Mouse (Mus musculus) megakaryocyte, embryonic 14.5 days (primary cell): ENCODE measurements around the gene Pex3. TPM values are rescaled to one million over a fixed set of nuclear protein-coding genes. Genes with fewer than 3 reads are reported as not detected.
"Not testable (repeated sequence)": the region's sequence is repeated elsewhere in the genome, so short reads cannot be mapped to it uniquely, and the experiment has no call there.

Experiments
- H3K27me3 ChIP-seq: replicated peaks from 2 replicates; pipeline ENCODE3; 2012; ENCODE audit warnings: inconsistent platforms
- H3K36me3 ChIP-seq: replicated peaks from 2 replicates; pipeline ENCODE3; 2012; ENCODE audit warnings: low read length, inconsistent platforms, mixed read lengths
- H3K4me1 ChIP-seq: 2 replicates; pipeline ENCODE4 v1.6.1; 2012; ENCODE audit warnings: inconsistent platforms
- H3K4me3 ChIP-seq: replicated peaks from 2 replicates; pipeline ENCODE3; 2012; ENCODE audit warnings: moderate library complexity, mild to moderate bottlenecking, inconsistent platforms
- H3K9me3 ChIP-seq: 2 replicates; pipeline ENCODE4 v1.6.1; 2012; ENCODE audit warnings: inconsistent platforms
- FLI1 ChIP-seq: IDR thresholded peaks from 2 replicates; pipeline ENCODE4 v1.6.1; 2012; ENCODE audit warnings: low read length, inconsistent platforms, mixed read lengths
- GATA1 ChIP-seq: IDR thresholded peaks from 3 replicates; pipeline ENCODE4 v1.6.1; 2012; ENCODE audit warnings: mixed read lengths, low read length, inconsistent platforms, borderline replicate concordance
- polyA plus RNA-seq: library from polyadenylated mRNA; stranded (reverse); fragments of >175 nt; gene quantifications from 2 replicates; pipeline ENCODE4 v1.2.3, GENCODE M21; 2012; ENCODE audit warnings: low replicate concordance; ENCODE audit not compliant: insufficient read depth

Pex3 gene
- polyA plus RNA-seq, 1 experiment = 7.9 TPM

DNA sequence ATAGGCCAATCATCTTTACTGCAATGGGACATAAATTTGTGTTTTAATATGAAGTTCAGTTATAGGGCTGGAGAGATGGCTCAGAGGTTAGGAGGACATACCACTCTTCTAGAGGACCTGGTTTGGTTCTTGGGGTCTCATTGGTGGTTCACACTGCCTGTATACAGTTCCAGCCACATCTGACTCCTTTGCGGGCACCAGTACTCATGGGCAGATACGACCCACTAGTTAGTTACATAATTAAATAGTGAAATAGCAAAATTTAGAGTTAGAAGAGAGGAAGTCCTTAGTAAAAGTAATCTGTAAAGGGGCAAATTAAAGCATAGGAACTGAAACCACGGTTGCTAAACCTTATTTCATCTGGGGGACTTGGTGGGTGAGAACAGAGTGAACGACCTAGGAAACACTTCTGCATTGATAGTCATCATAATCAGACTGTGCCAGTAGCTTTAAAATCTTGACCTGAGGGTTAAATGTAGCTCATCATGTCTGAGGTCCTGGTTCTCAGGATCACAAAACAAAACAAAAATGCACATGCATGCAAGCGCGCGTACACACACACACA, 13.1 kb downstream of the Pex3 start:
- H3K27me3 ChIP-seq = no peaks in the 10 kb centered on the region
- H3K4me1 ChIP-seq = peaks cover 4% of the 10 kb centered on the region
- TF ChIP-seq FLI1 (no peak), GATA1 (no peak)
- H3K4me3 ChIP-seq = no peak overlapping the region
- no peaks in the 10 kb centered on the region for H3K9me3 ChIP-seq
- H3K36me3 ChIP-seq = peaks cover 61% of the 10 kb centered on the region

GRCm38 (mm10) chr10:13536706-13537105, 16.2 kb downstream of the Pex3 start:
- Histone ChIP-seq H3K36me3 (peaks cover 60% of the 10 kb centered on the region), H3K4me1 (peaks cover 4% of the 10 kb centered on the region), H3K4me3 (no peak overlapping the region), H3K27me3 (no peaks in the 10 kb centered on the region), H3K9me3 (no peaks in the 10 kb centered on the region)
- no peak for TF ChIP-seq FLI1
- TF ChIP-seq GATA1 = no peak

DNA sequence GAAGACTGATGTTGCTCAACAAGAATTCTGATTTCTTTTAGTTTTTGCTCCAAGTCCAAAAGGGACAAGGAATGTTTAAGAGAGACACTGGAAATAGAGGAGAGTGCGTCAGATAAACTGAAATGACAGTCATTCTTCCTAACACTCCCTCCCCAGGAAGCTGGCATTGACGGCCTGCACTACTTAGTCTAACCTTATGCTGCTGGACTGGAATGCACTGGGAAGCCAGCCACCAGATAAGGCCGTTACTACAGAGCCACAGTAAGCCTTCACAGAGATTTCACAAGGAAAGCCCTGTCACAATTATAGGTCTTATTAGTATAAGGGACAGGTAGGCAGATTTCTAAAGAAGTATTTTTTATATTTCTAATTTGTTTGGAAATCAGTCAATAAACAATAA, 18.2 kb downstream of the Pex3 start:
- Histone ChIP-seq H3K36me3 (peaks cover 61% of the 10 kb centered on the region), H3K4me1 (peaks cover 4% of the 10 kb centered on the region), H3K9me3 (no peaks in the 10 kb centered on the region), H3K4me3 (no peak overlapping the region), H3K27me3 (no peaks in the 10 kb centered on the region)
- TF ChIP-seq GATA1 = no peak
- TF ChIP-seq FLI1 = no peak

- no peak for TF ChIP-seq FLI1
- no peak for TF ChIP-seq GATA1
- H3K27me3 ChIP-seq = no peaks in the 10 kb centered on the region
- peaks cover 54% of the 10 kb centered on the region for H3K36me3 ChIP-seq
- no peaks in the 10 kb centered on the region for H3K9me3 ChIP-seq
- no peak overlapping the region for H3K4me3 ChIP-seq
- H3K4me1 ChIP-seq = peaks cover 4% of the 10 kb centered on the region
Observed at GRCm38 (mm10) chr10:13528155-13528554, 24.8 kb downstream of the Pex3 start.

- Histone ChIP-seq H3K36me3 (peaks cover 14% of the 10 kb centered on the region), H3K9me3 (no peaks in the 10 kb centered on the region), H3K27me3 (no peaks in the 10 kb centered on the region), H3K4me3 (no peak overlapping the region), H3K4me1 (peaks cover 8% of the 10 kb centered on the region)
- no peak for TF ChIP-seq FLI1
- TF ChIP-seq GATA1 = no peak
Observed at GRCm38 (mm10) chr10:13521857-13522256, 31.1 kb downstream of the Pex3 start.

- peak overlapping the region; percentile 23 for H3K4me3 ChIP-seq
Observed at GRCm38 (mm10) chr10:13502371-13502770, 50.6 kb downstream of the Pex3 start.

DNA sequence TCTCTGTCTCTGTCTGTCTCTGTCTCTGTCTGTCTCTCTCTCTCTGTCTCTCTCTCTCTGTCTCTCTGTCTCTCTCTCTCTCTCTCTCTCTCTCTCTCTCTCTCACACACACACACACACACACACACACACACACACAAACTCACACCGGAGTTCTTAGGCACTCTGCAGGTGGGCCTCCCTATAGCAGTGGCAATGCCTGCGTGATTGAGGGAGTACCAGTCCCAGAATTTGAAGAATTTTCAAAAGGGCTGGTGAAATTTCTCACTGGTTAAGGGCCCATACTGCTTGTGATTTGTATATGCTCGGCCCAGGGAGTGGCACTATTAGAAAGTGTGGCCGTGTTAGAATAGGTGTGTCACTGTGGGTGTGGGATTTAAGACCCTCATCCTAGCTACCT, 51.4 kb downstream of the Pex3 start:
- H3K27me3 ChIP-seq, H3K9me3 ChIP-seq: not testable (repeated sequence)
- peaks cover 43% of the 10 kb centered on the region for H3K4me1 ChIP-seq
- peak overlapping the region; percentile 93 for H3K4me3 ChIP-seq
- peaks cover 36% of the 10 kb centered on the region for H3K36me3 ChIP-seq

More at GRCm38 (mm10) chr10:13502371-13502770, 50.6 kb downstream of the Pex3 start:
- Histone ChIP-seq H3K4me1 (peaks cover 43% of the 10 kb centered on the region), H3K27me3 (no peaks in the 10 kb centered on the region), H3K9me3 (no peaks in the 10 kb centered on the region), H3K36me3 (peaks cover 41% of the 10 kb centered on the region)
- TF ChIP-seq FLI1 = no peak
- no peak for TF ChIP-seq GATA1

DNA sequence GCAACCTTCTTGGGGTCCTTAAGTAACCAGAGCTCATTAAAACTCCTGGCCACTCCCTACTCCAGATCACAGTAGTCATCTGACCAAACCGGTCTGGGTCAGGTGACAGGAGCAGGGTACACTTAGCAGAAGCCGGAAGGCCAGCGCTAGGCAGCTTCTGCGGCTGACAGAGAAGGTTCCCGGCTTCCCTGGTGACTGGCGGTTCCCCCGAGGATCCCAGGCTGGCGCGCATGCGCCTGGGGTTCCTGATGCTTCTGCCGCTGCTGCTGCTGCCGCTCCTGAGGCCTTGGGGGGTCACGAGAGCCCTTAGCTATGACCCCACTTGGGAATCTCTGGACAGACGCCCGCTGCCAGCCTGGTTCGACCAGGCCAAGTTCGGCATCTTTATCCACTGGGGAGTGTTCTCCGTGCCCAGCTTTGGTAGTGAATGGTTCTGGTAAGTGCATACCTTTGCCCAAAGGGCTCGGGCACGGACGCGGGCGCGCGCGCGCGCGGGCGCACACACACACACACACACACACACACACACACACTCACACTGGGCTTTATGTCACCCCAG, 51.9 kb downstream of the Pex3 start:
- Histone ChIP-seq H3K4me1 (peaks cover 43% of the 10 kb centered on the region), H3K9me3 (no peaks in the 10 kb centered on the region), H3K36me3 (peaks cover 30% of the 10 kb centered on the region), H3K4me3 (peak overlapping the region; percentile 93), H3K27me3 (peaks cover 1% of the 10 kb centered on the region)
- TF ChIP-seq GATA1 (no peak), FLI1 (no peak)

- Histone ChIP-seq H3K27me3 (peaks cover 1% of the 10 kb centered on the region), H3K4me3 (peak overlapping the region; percentile 93), H3K4me1 (peaks cover 43% of the 10 kb centered on the region), H3K9me3 (no peaks in the 10 kb centered on the region), H3K36me3 (peaks cover 25% of the 10 kb centered on the region)
- TF ChIP-seq FLI1 (no peak), GATA1 (no peak)
Observed at GRCm38 (mm10) chr10:13500473-13500872, 52.5 kb downstream of the Pex3 start.

DNA sequence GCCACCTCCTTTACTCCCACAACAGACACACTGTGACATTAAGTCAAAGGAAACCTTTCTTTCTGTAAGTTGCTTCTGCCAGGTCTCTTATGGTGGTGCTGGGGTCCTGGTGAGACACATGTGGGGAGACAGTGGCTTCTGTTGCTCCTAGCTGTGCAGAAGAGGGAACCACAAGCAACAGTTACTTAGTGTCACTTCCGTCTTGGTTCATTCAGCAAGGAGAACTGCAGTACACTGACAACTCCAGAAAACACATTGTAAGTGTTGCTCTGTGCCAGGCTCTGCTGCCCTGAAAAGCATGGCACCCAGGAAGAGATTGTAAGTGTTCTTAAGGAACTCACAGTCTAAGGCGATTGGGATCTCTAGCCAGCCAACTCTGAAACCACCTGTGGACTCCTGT, 53.6 kb downstream of the Pex3 start, which contains the start of gene Fuca2:
TSS of gene Fuca2 (plus strand) at position 210 of the 400 bp plus-strand sequence.
- no peak within 1 kb of the TSS for H3K4me3 ChIP-seq
- TF ChIP-seq GATA1 (no peak), FLI1 (no peak)
- peaks cover 1% of the 10 kb centered on the region for H3K27me3 ChIP-seq
- peaks cover 14% of the 10 kb centered on the region for H3K36me3 ChIP-seq
- H3K9me3 ChIP-seq = no peaks in the 10 kb centered on the region
- peaks cover 43% of the 10 kb centered on the region for H3K4me1 ChIP-seq

- Histone ChIP-seq H3K27me3 (peaks cover 4% of the 10 kb centered on the region), H3K4me3 (no peak overlapping the region), H3K36me3 (no peaks in the 10 kb centered on the region), H3K9me3 (no peaks in the 10 kb centered on the region), H3K4me1 (peaks cover 26% of the 10 kb centered on the region)
- no peak for TF ChIP-seq GATA1
Observed at GRCm38 (mm10) chr10:13496315-13496714, 56.6 kb downstream of the Pex3 start.
